Mouse (Mus musculus) T-helper 17 cell (primary cell): ENCODE data around the gene Aldh1b1.

Source experiments
- in situ Hi-C, 2 experiments: fragments of 300-600 bp; cut with MboI, MseI; formaldehyde crosslinking; loops; 1 replicate in 1 of 2; 2 replicates in 1 of 2; pipeline ENCODE4 v1.15.1; 2025; ENCODE audit warnings: high pct_unique_total_duplicates in 2 of 2

Aldh1b1 gene

GRCm38 (mm10) chr4:45785959-45786358 lies 12.9 kb upstream of the Aldh1b1 start:
- in situ Hi-C loops = no loop called here

- in situ Hi-C loops = no loop called here
Measured at GRCm38 (mm10) chr4:45786674-45787073, 12.1 kb upstream of the Aldh1b1 start.

GRCm38 (mm10) chr4:45788446-45789081 lies 10.3 kb upstream of the Aldh1b1 start:
- in situ Hi-C loops = no loop called here

GRCm38 (mm10) chr4:45789263-45789958 lies 9.4 kb upstream of the Aldh1b1 start:
- in situ Hi-C loops = no loop called here

GRCm38 (mm10) chr4:45790018-45790417 lies 8.8 kb upstream of the Aldh1b1 start:
- in situ Hi-C loops = no loop called here

GRCm38 (mm10) chr4:45795191-45795811 lies 3.5 kb upstream of the Aldh1b1 start:
- in situ Hi-C loops = no loop called here

- in situ Hi-C loops = no loop called here
Measured at GRCm38 (mm10) chr4:45796760-45797159, 2.1 kb upstream of the Aldh1b1 start.

GRCm38 (mm10) chr4:45799956-45800537 lies 1.2 kb downstream of the Aldh1b1 start:
- in situ Hi-C loops = loop anchor here in 1 of 2 experiments (5.0 kb wide), 2 partner anchors 388 to 788 kb away; partner anchors contain the start of gene Zbtb5

- in situ Hi-C loops = loop anchor here in 1 of 2 experiments (5.0 kb wide), 2 partner anchors 391 to 791 kb away; partner anchors contain the start of gene Zbtb5
Measured at GRCm38 (mm10) chr4:45802900-45803299, 4.1 kb downstream of the Aldh1b1 start.

- in situ Hi-C loops = no loop called here
Measured at GRCm38 (mm10) chr4:45808034-45808433, 9.2 kb downstream of the Aldh1b1 start.

- in situ Hi-C loops = no loop called here
Measured at GRCm38 (mm10) chr4:45811250-45811649, 12.4 kb downstream of the Aldh1b1 start.

- in situ Hi-C loops = no loop called here
Measured at GRCm38 (mm10) chr4:45815542-45815941, 16.7 kb downstream of the Aldh1b1 start.

- in situ Hi-C loops = no loop called here
Measured at GRCm38 (mm10) chr4:45818814-45819207, 20.0 kb downstream of the Aldh1b1 start.

- in situ Hi-C loops = no loop called here
Measured at GRCm38 (mm10) chr4:45819208-45819931, 20.5 kb downstream of the Aldh1b1 start.

GRCm38 (mm10) chr4:45820074-45820830 lies 21.4 kb downstream of the Aldh1b1 start:
- in situ Hi-C loops = no loop called here

GRCm38 (mm10) chr4:45821995-45822394 lies 23.2 kb downstream of the Aldh1b1 start:
- in situ Hi-C loops = no loop called here

GRCm38 (mm10) chr4:45822781-45823575 lies 24.2 kb downstream of the Aldh1b1 start:
- in situ Hi-C loops = no loop called here

- in situ Hi-C loops = no loop called here
Measured at GRCm38 (mm10) chr4:45824049-45824760, 25.4 kb downstream of the Aldh1b1 start.
